Mouse (Mus musculus): Measurements from ENCODE around the gene Hist1h2bb.
A peak's percentile ranks its signal among the peaks of the same experiment; 100 is the strongest.
"Not testable (repeated sequence)": the region's sequence is repeated elsewhere in the genome, so short reads cannot be mapped to it uniquely, and the experiment has no call there.

Hist1h2bb gene

GRCm38 (mm10) chr13:23766772-23767171, 20.2 kb downstream of the Hist1h2bb start:
- DNase-seq = no peak

- no peak for DNase-seq
These were observed 22.4 kb downstream of the Hist1h2bb start for GRCm38 (mm10) chr13:23768834-23769397.

DNA sequence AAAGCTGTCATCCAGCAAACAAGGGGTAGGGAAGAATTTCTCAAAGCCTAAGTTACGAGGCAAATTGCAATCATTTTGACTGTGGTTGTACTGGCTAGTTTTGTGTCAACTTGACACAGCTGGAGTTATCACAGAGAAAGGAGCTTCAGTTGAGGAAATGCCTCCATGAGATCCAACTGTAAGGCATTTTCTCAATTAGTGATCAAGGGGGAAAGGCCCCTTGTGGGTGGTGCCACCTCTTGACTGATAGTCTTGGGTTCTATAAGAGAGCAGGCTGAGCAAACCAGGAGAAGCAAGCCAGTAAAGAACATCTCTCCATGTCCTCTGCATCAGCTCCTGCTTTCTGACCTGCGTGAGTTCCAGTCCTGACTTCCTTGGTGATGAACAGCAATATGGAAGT, 23.1 kb downstream of the Hist1h2bb start, which contains the start of gene Trim38:
Gene Trim38 (plus strand): TSS at position 301 of the 400 bp plus-strand sequence.
- not testable (repeated sequence) for DNase-seq

DNA sequence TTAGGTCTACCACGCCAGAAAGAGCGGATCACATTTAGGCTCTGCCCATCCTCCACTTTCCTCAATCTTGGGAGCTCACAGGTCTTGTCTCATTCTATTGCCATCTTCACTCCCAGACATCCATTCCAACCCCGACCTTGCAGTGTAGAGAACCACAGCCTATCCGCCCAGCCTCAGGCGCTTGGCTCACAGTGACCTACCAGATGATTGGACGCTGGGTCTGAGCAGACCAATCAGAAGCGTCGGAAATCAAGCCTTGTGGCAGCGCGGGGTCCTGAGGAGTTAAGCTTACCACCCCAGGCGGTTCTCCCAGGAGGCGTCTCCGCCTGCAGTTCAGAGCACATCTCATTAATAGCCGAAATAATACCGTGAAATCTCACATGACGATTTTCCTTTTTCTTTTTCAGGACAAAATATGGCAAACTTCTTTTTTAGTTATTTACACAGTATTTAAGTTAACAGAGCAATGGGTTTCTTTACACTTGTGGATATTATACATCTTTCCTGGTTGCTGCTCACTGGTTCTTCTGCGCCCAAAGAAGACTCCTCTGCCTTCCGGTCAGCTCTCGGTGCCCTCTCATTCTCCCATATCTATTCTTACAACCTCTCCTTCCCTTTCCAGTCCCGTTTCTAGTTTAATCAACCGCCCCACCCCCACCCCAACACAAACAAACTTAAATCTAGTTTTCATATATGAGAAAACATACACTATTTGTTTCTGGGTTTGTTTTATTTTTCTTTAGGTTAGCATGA, 26.2 kb downstream of the Hist1h2bb start:
- peak; percentile 27 to 65 for DNase-seq

DNA sequence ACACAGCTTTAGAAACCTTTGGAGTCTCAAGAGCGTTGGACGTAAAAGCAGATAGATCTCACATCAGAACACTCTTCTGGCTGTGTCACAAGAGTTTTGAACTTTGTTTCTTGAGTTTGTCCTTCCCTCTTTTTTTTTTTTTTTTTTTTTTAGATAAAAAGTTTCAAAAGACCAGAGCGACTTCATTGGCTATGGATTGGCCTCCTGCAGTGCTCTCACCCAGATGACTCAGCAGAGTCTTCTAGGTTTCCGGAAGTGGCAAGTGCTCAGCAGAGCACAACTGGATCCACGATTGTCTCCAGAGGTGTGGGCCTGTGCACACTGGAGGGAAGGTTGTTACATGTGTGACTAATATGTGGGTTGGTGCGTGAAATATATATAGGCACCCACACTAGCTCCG, 31.8 kb downstream of the Hist1h2bb start:
- DNase-seq = no peak

- DNase-seq = no peak
These were observed 32.5 kb downstream of the Hist1h2bb start for GRCm38 (mm10) chr13:23779025-23779424.

DNA sequence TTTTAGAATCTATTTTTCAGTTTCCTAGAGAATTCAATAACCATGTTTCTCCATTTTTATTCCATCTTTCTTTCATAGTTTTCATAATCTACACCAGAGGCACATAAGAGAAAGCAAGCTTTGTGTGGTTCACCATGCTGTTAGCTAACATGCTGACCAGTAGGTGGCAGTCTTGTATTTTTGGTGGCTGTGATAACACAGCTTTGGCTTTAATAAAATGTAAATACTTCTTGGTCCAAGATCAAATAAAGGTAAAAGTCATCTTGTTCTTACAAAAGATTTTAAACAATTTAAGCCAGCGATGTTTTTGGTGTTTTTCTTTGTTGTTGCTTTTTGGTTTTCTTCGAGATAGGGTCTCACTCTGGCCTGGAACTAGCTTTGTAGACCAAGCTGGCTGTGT, 46.0 kb downstream of the Hist1h2bb start:
- peak; percentile 42 to 67 for DNase-seq

All from kidney, postnatal 25 days (tissue).